Mouse (Mus musculus) heart, embryonic 15.5 days (tissue): ENCODE results near the gene Aff3. TPM values are rescaled to one million over a fixed set of nuclear protein-coding genes. Genes with fewer than 3 reads are reported as not detected.

Experiments used
- ATAC-seq: fragments of 200-750 bp; cut with Nextera tagmentation; replicated peaks from 2 replicates; pipeline ENCODE4 v1.8.0; 2017; ENCODE audit warnings: low read depth, moderate TSS enrichment; ENCODE audit not compliant: insufficient number of reproducible peaks, insufficient read depth, low FRiP score
- H3K27ac ChIP-seq: fragments of 300-500 bp; sonication (generic); 2 replicates; pipeline ENCODE4 v1.5.1; 2015; ENCODE audit warnings: mild to moderate bottlenecking, inconsistent platforms
- H3K27me3 ChIP-seq: fragments of 300-500 bp; sonication (generic); 2 replicates; pipeline ENCODE4 v1.6.1; 2015; ENCODE audit warnings: inconsistent platforms
- H3K36me3 ChIP-seq: fragments of 300-500 bp; sonication (generic); 2 replicates; pipeline ENCODE4 v1.6.1; 2015; ENCODE audit warnings: mild to moderate bottlenecking, inconsistent platforms
- H3K4me1 ChIP-seq: fragments of 300-500 bp; sonication (generic); replicated peaks from 2 replicates; pipeline ENCODE4 v1.6.1; 2015; ENCODE audit warnings: inconsistent platforms
- H3K4me2 ChIP-seq: fragments of 300-500 bp; sonication (generic); 2 replicates; pipeline ENCODE4 v1.6.1; 2015; ENCODE audit warnings: inconsistent platforms, mild to moderate bottlenecking, moderate library complexity
- H3K4me3 ChIP-seq: fragments of 300-500 bp; sonication (generic); 2 replicates; pipeline ENCODE4 v1.5.1; 2015; ENCODE audit warnings: mild to moderate bottlenecking, inconsistent platforms
- H3K9ac ChIP-seq: fragments of 300-500 bp; sonication (generic); 2 replicates; pipeline ENCODE4 v1.6.1; 2015; ENCODE audit warnings: mild to moderate bottlenecking, inconsistent platforms
- H3K9me3 ChIP-seq: fragments of 300-500 bp; sonication (generic); replicated peaks from 2 replicates; pipeline ENCODE4 v1.6.1; 2016; ENCODE audit warnings: inconsistent platforms
- whole genome bisulfite sequencing: fragments of 180-500 bp; shearing (Covaris S2); methylation state at CpG from one replicate; pipeline ENCODE4 v1.1.7; 2015; ENCODE audit warnings: mixed read lengths; 5-methylcytosine and 5-hydroxymethylcytosine counted together
- polyA plus RNA-seq: library from polyadenylated mRNA; unstranded; fragments of >200 nt; fragmentation: Nextera tagmentation; extraction: Ambion mirVana; gene quantifications from 2 replicates; pipeline ENCODE4 v1.2.1, GENCODE M21; 2015

The Aff3 gene
- polyA plus RNA-seq, 1 experiment from 2014 or later = 2.2 TPM

DNA sequence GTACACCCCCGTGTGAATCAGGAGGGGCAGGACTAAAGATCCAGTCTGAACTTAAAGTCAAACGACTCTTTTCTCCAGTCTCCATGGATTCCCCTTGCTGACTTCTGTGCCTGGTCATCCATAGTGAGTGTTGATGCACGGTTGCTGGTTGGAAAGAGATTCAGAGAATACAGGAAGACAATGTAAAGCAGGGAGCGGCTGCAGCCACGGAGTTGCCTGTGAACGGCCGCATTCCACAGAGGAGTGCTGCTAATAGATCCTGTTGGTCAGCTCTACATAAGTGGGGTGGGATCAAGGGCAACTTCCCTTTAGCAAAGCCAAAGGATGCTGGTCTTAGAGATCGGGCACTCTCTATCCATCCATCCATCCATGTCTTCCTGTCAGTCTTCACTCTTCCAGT lies 410.3 kb downstream of the Aff3 start:
- Histone ChIP-seq H3K36me3 (no peaks in the 10 kb centered on the region), H3K4me1 (no peaks in the 10 kb centered on the region), H3K4me3 (no peak overlapping the region), H3K9me3 (no peaks in the 10 kb centered on the region), H3K4me2 (no peak overlapping the region), H3K27me3 (no peaks in the 10 kb centered on the region), H3K9ac (no peak overlapping the region), H3K27ac (no peak overlapping the region)
- ATAC-seq = no peak
- WGBS = 53% methylated on average over 8 of the region's 8 CpGs

DNA sequence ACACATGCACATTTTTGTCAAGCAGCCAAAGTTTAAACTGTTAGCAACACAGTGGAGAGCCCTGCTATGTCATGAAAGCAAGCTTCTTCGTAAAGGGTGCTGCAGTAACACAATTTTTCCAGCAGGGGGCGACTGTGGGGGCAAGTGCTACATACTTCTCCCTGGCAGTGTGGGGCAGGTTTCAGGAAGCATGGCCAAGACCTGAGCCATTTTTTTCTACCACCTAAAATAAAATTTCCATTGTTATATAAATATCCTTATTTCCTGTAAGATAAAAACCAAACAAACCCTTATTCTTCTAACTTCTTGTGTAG lies 412.0 kb downstream of the Aff3 start:
- Histone ChIP-seq H3K27ac (no peak overlapping the region), H3K36me3 (no peaks in the 10 kb centered on the region), H3K9ac (no peak overlapping the region), H3K4me3 (no peak overlapping the region), H3K27me3 (no peaks in the 10 kb centered on the region), H3K4me2 (no peak overlapping the region), H3K4me1 (no peaks in the 10 kb centered on the region), H3K9me3 (no peaks in the 10 kb centered on the region)
- 29% methylated on average over 2 of the region's 2 CpGs for WGBS
- no peak for ATAC-seq

DNA sequence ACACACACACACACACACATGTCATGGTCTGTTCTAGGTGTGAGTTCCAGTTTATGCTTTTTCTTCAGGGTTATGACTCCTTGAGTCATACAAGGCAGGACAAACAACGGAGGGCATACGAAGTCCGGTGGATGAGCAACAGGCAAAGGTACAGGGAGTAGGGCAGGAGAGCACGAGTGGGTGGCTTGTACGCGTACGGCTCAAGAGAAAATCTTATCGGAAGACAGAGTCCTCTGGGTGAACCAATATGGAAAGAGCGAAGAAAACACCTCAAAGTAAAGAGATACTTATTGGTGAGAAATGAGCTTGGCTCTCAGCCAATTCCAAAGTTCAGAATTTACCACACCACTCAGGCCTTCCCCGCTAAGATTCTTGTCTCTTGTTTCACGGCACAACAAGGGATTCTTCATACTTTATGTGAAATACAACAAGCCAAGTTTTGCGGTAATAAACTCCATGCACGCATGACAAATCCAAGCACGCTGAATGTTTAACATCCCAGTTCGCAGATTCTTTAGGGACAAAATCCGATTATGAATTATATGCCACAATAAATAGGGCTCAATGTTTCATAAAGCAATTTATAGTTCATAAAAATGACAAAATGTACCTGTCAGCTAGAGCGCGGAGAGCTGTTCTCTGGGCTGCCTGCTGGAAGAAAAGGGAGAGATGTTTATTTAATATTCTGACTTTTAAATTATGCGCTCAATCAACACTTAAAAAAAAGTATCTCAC lies 412.6 kb downstream of the Aff3 start:
- Histone ChIP-seq H3K9me3 (no peaks in the 10 kb centered on the region), H3K4me2 (no peak overlapping the region), H3K9ac (no peak overlapping the region), H3K4me1 (no peaks in the 10 kb centered on the region), H3K27ac (no peak overlapping the region), H3K36me3 (no peaks in the 10 kb centered on the region), H3K27me3 (no peaks in the 10 kb centered on the region), H3K4me3 (no peak overlapping the region)
- ATAC-seq = no peak
- 72% methylated on average over 19 of the region's 19 CpGs for WGBS

DNA sequence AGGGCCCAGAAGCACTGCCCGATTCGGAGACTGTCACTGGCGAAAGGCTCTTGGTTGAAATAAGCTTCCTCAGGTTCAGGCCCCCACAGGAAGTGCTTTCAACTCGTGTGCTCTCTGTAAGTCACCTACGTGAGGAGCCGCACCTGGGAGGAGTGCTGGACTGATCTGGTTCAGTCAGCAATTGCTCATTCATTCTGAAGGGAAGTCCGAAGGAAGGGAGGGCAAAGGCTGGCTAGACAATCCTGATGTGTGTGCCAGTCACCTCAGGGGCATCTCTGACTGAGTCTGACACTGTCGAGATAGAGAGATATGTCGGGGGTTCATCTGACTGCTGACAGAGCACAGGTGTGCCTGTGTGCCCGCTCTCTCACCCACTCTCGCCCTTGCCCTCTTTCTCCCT lies 413.3 kb downstream of the Aff3 start:
- Histone ChIP-seq H3K36me3 (no peaks in the 10 kb centered on the region), H3K27me3 (no peaks in the 10 kb centered on the region), H3K4me1 (no peaks in the 10 kb centered on the region), H3K27ac (no peak overlapping the region), H3K4me2 (no peak overlapping the region), H3K9ac (no peak overlapping the region), H3K9me3 (no peaks in the 10 kb centered on the region), H3K4me3 (no peak overlapping the region)
- 88% methylated on average over 11 of the region's 11 CpGs for WGBS
- ATAC-seq = no peak

DNA sequence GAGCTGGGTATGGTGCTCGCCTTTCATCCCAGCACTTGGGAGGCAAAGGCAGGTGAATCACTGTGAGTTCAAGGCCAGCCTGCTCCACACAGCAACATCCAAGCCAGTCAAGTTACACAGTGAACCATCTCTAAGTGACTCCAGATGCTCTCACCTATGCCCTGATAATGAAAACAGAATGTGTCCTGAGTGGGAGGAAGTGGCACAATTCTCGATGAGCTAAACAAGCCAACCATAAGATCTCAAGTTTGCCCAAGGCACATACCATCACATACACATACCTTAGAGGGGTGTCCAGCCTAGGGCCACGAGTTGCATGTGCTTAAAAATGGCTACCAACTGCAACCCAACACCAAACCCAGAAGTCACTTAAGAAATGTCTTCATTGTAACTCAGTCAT lies 414.5 kb downstream of the Aff3 start:
- H3K9me3 ChIP-seq = no peaks in the 10 kb centered on the region
- H3K36me3 ChIP-seq = no peaks in the 10 kb centered on the region
- no peaks in the 10 kb centered on the region for H3K27me3 ChIP-seq
- no peaks in the 10 kb centered on the region for H3K4me1 ChIP-seq
- H3K9ac ChIP-seq = no peak overlapping the region
- H3K4me3 ChIP-seq = no peak overlapping the region
- no peak overlapping the region for H3K27ac ChIP-seq
- H3K4me2 ChIP-seq = no peak overlapping the region
- ATAC-seq = no peak
- WGBS = 77% methylated on average over 3 of the region's 3 CpGs

DNA sequence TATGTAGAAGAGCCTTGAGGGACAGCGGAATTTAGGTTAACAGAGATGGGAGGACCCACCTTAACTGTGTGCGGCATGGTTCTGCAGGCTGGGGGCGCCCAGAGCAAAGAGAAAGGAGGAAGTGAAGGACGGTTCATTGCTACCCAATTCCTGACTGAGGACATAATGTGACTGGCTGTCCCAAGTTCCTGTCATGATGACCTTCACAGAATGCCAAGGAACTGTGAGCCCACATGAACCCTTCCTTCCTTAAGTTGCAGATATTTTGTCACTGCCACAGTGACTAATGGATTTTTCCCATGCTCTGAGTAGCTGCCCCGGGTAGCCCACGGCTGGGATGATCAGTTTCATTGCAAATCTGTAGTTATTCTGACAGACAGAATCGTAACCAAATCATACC lies 415.2 kb downstream of the Aff3 start:
- H3K27me3 ChIP-seq = no peaks in the 10 kb centered on the region
- WGBS = 83% methylated on average over 7 of the region's 7 CpGs
- H3K9ac ChIP-seq = no peak overlapping the region
- H3K4me2 ChIP-seq = no peak overlapping the region
- H3K36me3 ChIP-seq = no peaks in the 10 kb centered on the region
- no peak overlapping the region for H3K4me3 ChIP-seq
- H3K4me1 ChIP-seq = no peaks in the 10 kb centered on the region
- H3K9me3 ChIP-seq = no peaks in the 10 kb centered on the region
- H3K27ac ChIP-seq = no peak overlapping the region
- ATAC-seq = no peak

DNA sequence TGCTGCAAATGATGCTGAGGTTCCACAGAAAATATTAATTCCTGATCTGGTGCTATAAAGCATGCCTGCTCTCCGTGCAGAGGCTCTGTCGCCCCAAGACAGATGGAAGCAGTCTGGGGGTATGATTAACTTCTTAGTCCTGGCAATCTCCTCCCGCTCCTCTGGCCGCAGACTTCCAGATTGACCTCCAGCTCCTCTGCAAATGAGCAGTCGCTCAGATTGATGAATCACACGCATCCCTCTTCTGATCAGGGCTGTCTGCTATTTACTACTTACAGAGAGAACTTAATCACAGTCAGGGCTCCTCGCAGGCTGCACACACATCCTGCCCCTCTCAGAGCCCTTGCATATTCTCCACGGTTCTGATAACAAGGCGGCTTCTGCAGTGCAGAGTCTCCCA lies 416.7 kb downstream of the Aff3 start:
- Histone ChIP-seq H3K4me3 (no peak overlapping the region), H3K4me2 (no peak overlapping the region), H3K27me3 (no peaks in the 10 kb centered on the region), H3K9ac (no peak overlapping the region), H3K36me3 (no peaks in the 10 kb centered on the region), H3K9me3 (no peaks in the 10 kb centered on the region), H3K27ac (no peak overlapping the region), H3K4me1 (no peaks in the 10 kb centered on the region)
- 33% methylated on average over 9 of the region's 9 CpGs for WGBS
- no peak for ATAC-seq

DNA sequence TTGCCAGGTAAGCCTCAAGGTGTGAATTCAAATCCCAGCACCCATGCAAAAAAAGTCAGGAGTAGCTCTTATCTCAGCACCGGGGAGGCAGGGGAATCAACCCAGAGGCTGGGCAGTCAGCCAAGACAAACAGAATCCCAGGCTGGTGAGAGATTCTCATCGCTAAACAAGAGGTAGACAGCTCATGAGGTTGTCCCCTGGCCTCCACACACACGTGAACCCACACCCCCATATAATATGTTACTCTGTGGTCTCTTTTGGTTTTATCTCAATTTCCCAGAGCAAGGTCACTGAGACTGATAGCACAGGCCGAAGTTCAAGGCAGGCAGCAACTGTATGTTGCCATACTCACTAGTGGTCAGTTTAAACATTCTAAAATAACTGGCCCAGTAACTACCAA lies 422.2 kb downstream of the Aff3 start:
- H3K27ac ChIP-seq = no peak overlapping the region
- no peak overlapping the region for H3K9ac ChIP-seq
- H3K4me3 ChIP-seq = no peak overlapping the region
- H3K36me3 ChIP-seq = no peaks in the 10 kb centered on the region
- ATAC-seq = no peak
- no peak overlapping the region for H3K4me2 ChIP-seq
- WGBS = 9% methylated on average over 4 of the region's 4 CpGs
- H3K9me3 ChIP-seq = no peaks in the 10 kb centered on the region
- peaks cover 20% of the 10 kb centered on the region for H3K4me1 ChIP-seq
- no peaks in the 10 kb centered on the region for H3K27me3 ChIP-seq

DNA sequence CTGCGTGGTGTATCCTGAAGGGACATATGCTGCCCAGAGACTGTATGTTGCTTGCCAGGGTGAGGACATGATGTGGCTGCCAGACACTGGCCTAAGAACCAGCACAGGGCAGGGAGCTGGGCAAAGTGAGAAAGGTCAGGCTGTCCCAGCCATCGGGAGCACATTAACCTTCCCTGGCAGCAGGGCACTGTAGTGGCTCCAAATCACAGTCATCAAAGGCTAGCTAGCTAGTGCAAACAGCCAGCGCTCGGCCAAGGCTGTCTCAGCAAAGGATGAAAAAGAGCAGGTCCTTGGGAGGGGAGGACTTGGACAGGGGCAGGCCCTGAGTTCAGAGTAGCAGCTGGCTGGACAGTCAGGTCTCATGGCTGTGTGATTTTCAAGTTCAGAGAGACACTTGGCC lies 423.0 kb downstream of the Aff3 start:
- H3K4me3 ChIP-seq = no peak overlapping the region
- 0 out of 2 replicates have a peak overlapping the region, but pooled peaks have one; percentile 5 for H3K27ac ChIP-seq
- H3K4me2 ChIP-seq = no peak overlapping the region
- no peak overlapping the region for H3K9ac ChIP-seq
- 50% methylated on average over 4 of the region's 4 CpGs for WGBS
- H3K27me3 ChIP-seq = no peaks in the 10 kb centered on the region
- no peaks in the 10 kb centered on the region for H3K9me3 ChIP-seq
- no peaks in the 10 kb centered on the region for H3K36me3 ChIP-seq
- peaks cover 20% of the 10 kb centered on the region for H3K4me1 ChIP-seq
- ATAC-seq = peak; percentile 45

DNA sequence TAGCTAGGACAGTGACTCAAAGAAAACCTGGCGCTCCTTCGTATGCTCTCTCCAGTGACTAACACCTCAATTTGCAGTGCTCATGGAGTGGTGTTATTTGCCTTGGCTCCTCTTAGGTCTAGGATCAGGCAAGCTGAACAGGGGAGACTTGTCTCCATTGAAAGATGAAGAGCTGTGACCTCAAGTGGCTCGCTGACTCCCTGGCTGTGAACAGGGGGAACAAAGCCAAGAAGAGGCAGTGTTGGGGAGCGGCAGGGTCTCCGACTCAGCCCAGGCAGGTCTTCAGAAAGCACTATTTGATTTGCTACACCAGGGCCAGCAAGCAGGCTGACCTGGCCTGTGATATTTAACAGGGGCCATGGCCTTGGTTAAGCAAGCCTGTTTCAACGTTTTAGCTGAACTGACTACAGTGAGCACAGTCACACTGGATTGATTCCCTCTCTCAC lies 423.5 kb downstream of the Aff3 start:
- no peaks in the 10 kb centered on the region for H3K27me3 ChIP-seq
- no peaks in the 10 kb centered on the region for H3K9me3 ChIP-seq
- ATAC-seq = no peak
- H3K27ac ChIP-seq = no peak overlapping the region
- no peak overlapping the region for H3K4me2 ChIP-seq
- H3K4me3 ChIP-seq = no peak overlapping the region
- no peak overlapping the region for H3K9ac ChIP-seq
- 62% methylated on average over 6 of the region's 6 CpGs for WGBS
- no peaks in the 10 kb centered on the region for H3K36me3 ChIP-seq
- H3K4me1 ChIP-seq = peaks cover 20% of the 10 kb centered on the region

DNA sequence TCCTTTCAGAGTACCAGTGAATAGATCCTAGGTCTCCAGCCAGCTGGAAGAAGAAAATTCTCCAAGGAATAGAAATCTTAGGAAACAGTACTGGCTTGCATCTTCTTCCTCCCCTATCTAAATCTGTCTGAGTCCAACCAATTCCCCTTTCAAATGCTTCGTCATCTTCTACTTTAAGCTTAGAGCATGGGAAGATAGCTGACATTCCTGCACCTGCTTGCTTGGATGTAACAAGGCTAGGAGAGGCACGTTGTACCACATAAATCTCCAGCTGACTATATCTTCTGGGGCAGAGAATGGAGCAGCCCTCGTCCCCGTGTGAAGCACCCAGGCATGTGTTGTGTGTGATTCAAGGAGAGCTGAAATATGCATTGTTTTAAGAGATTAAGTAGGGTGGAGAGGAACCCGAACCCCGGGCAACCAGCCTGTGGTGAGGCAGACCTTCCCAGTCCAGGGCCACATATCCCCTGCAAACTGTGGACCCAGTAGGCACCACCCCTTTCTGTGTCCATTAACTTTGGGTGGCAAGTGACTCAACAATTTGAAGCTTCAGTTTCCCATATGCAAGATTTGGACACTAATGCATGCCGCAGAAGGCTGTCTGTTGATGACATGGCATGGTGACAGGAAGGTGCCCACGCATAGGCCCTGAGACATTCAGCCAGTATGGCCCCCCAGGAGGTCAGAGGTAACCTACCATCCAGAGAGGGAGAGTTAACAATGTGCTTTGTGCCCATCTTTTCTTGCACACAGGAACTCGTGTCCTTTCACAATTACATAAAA lies 424.1 kb downstream of the Aff3 start:
- no peak for ATAC-seq
- Histone ChIP-seq H3K9me3 (no peaks in the 10 kb centered on the region), H3K36me3 (no peaks in the 10 kb centered on the region), H3K4me3 (no peak overlapping the region), H3K27me3 (no peaks in the 10 kb centered on the region), H3K27ac (no peak overlapping the region), H3K9ac (no peak overlapping the region), H3K4me2 (no peak overlapping the region), H3K4me1 (peaks cover 20% of the 10 kb centered on the region)
- WGBS = 76% methylated on average over 9 of the region's 9 CpGs

DNA sequence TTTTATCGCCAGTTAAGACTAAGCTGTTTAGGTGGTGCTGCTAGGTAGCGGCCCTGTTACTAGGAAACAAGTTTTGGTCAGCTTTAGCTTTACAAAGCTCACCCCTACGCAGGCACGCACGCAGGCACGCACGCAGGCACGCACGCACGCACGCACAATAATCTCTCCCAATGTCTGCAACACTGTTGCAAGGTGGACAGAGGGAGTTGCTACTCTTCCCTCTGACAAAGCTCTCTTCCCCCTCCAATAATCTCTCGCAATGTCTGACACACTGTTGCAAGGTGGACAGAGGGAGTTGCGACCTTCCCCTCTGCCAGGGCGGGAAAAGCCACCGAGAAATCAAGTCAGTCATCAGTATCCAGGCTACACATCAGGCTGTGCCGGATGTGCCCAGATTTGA lies 425.2 kb downstream of the Aff3 start:
- H3K36me3 ChIP-seq = no peaks in the 10 kb centered on the region
- H3K4me3 ChIP-seq = no peak overlapping the region
- H3K27ac ChIP-seq = no peak overlapping the region
- H3K9ac ChIP-seq = no peak overlapping the region
- H3K27me3 ChIP-seq = no peaks in the 10 kb centered on the region
- 88% methylated on average over 16 of the region's 16 CpGs for WGBS
- ATAC-seq = no peak
- peaks cover 20% of the 10 kb centered on the region for H3K4me1 ChIP-seq
- no peak overlapping the region for H3K4me2 ChIP-seq
- no peaks in the 10 kb centered on the region for H3K9me3 ChIP-seq
